Mouse (Mus musculus): ENCODE data around the gene Arhgap20. TPM values are rescaled to one million over a fixed set of nuclear protein-coding genes. Genes with fewer than 3 reads are reported as not detected.

Gene Arhgap20
- polyA plus RNA-seq (2015; fragmentation: Nextera tagmentation; extraction: Ambion mirVana) = 4.5 and 6.1 TPM in 2 replicates

DNA sequence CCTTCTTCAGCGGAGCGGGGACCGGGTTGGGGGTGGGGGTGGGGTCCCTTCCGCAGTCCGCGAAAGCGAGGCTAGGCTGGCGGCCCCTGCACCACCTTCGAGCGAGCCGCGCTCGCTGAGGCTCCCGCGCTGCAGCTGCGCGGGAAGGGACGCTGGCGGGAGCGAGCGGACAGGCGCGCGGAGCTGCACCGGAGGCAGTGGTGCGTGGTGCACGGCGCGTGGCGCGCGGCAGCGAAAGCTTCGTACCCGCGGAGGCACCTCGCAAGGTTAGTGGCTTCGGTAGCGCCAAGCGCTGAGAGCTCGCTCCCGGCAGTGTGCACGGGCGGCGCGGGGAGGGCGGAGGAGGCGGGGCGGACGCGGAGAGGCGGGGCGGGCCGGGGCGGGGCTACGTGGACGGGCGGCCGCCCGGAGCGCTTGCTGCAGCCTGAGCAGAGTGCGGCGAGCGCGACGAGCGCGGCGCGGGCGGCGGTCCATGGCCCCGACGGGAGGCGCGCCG is at the start of gene Arhgap20:
Arhgap20 (plus strand) TSS at position 417 of the 496 bp plus-strand sequence.
- Histone ChIP-seq H3K4me2 (replicated peaks) (peak within 1 kb of the TSS; percentile 89), H3K9ac (peak within 1 kb of the TSS; percentile 54), H3K4me3 (replicated peaks) (peak within 1 kb of the TSS; percentile 66), H3K27me3 (peaks cover 62% of the 10 kb centered on the region), H3K36me3 (no peaks in the 10 kb centered on the region), H3K9me3 (replicated peaks) (no peaks in the 10 kb centered on the region), H3K4me1 (peaks cover 24% of the 10 kb centered on the region), H3K27ac (replicated peaks) (peak within 1 kb of the TSS; percentile 28; the same call in 1 of the 2 replicates)
- WGBS = 0% methylated on average over 63 of the region's 77 CpGs
- peak; percentile 92 for ATAC-seq (ENCODE audit: insufficient number of reproducible peaks, low FRiP score, low TSS enrichment, low read depth)

GRCm38 (mm10) chr9:51718793-51719192 is 46.3 kb upstream of the Arhgap20 start:
- Histone ChIP-seq H3K4me1 (no peaks in the 10 kb centered on the region), H3K9me3 (replicated peaks) (no peaks in the 10 kb centered on the region), H3K9ac (no peak overlapping the region), H3K27me3 (no peaks in the 10 kb centered on the region), H3K36me3 (no peaks in the 10 kb centered on the region), H3K4me3 (replicated peaks) (no peak overlapping the region), H3K4me2 (replicated peaks) (no peak overlapping the region), H3K27ac (replicated peaks) (no peak overlapping the region)
- ATAC-seq (ENCODE audit: insufficient number of reproducible peaks, low FRiP score, low TSS enrichment, low read depth) = no peak
- 88% methylated on average over 3 of the region's 3 CpGs for WGBS

DNA sequence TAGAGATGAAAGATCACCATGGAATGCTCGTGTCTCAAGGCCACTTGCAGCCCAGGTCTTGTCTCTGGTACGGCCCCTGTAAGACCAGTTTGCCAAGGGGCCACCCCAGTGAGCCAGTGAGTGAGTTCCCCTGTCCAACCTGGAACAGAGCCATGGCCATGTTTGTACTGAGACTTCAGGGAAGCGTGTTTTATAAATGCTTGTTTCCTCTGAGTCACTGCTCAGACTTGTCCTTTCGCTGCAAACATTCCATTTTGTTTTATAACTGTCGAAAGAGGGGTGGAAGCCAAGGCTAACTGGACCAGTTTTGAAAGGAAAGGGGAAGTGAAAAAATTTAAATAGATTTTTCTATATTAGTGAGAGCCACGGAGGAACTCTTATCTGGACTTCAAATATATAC is 37.2 kb upstream of the Arhgap20 start:
- Histone ChIP-seq H3K4me1 (no peaks in the 10 kb centered on the region), H3K36me3 (no peaks in the 10 kb centered on the region), H3K27me3 (no peaks in the 10 kb centered on the region), H3K27ac (replicated peaks) (no peak overlapping the region), H3K9me3 (replicated peaks) (no peaks in the 10 kb centered on the region), H3K4me2 (replicated peaks) (no peak overlapping the region), H3K9ac (no peak overlapping the region), H3K4me3 (replicated peaks) (no peak overlapping the region)
- WGBS = 45% methylated on average over 6 of the region's 6 CpGs
- ATAC-seq (ENCODE audit: insufficient number of reproducible peaks, low FRiP score, low TSS enrichment, low read depth) = no peak

- no peak overlapping the region for H3K27ac ChIP-seq (replicated peaks)
- no peaks in the 10 kb centered on the region for H3K36me3 ChIP-seq
- H3K4me3 ChIP-seq (replicated peaks) = no peak overlapping the region
- no peak for ATAC-seq (ENCODE audit: insufficient number of reproducible peaks, low FRiP score, low TSS enrichment, low read depth)
- no peaks in the 10 kb centered on the region for H3K27me3 ChIP-seq
- H3K4me2 ChIP-seq (replicated peaks) = no peak overlapping the region
- no peaks in the 10 kb centered on the region for H3K9me3 ChIP-seq (replicated peaks)
- 56% methylated on average over 9 of the region's 9 CpGs for WGBS
- H3K4me1 ChIP-seq = peaks cover 5% of the 10 kb centered on the region; the same call in 1 of the 2 replicates
- no peak overlapping the region for H3K9ac ChIP-seq
Measured at GRCm38 (mm10) chr9:51735180-51736034, 29.7 kb upstream of the Arhgap20 start.

- Histone ChIP-seq H3K4me3 (replicated peaks) (no peak overlapping the region), H3K36me3 (no peaks in the 10 kb centered on the region), H3K9me3 (replicated peaks) (no peaks in the 10 kb centered on the region), H3K4me1 (peaks cover 5% of the 10 kb centered on the region; the same call in 1 of the 2 replicates), H3K9ac (no peak overlapping the region), H3K4me2 (replicated peaks) (no peak overlapping the region), H3K27me3 (no peaks in the 10 kb centered on the region), H3K27ac (replicated peaks) (no peak overlapping the region)
- ATAC-seq (ENCODE audit: insufficient number of reproducible peaks, low FRiP score, low TSS enrichment, low read depth) = no peak
- WGBS = 68% methylated on average over 5 of the region's 5 CpGs
Measured at GRCm38 (mm10) chr9:51736750-51737368, 28.3 kb upstream of the Arhgap20 start.

GRCm38 (mm10) chr9:51738349-51738748 is 26.8 kb upstream of the Arhgap20 start:
- Histone ChIP-seq H3K36me3 (no peaks in the 10 kb centered on the region), H3K9me3 (replicated peaks) (no peaks in the 10 kb centered on the region), H3K4me1 (peaks cover 5% of the 10 kb centered on the region; the same call in 1 of the 2 replicates), H3K4me2 (replicated peaks) (no peak overlapping the region), H3K4me3 (replicated peaks) (no peak overlapping the region), H3K27ac (replicated peaks) (no peak overlapping the region), H3K9ac (no peak overlapping the region), H3K27me3 (no peaks in the 10 kb centered on the region)
- no peak for ATAC-seq (ENCODE audit: insufficient number of reproducible peaks, low FRiP score, low TSS enrichment, low read depth)
- 82% methylated on average over 9 of the region's 9 CpGs for WGBS

GRCm38 (mm10) chr9:51739826-51740225 is 25.3 kb upstream of the Arhgap20 start:
- H3K4me1 ChIP-seq = peaks cover 5% of the 10 kb centered on the region; the same call in 1 of the 2 replicates
- ATAC-seq (ENCODE audit: insufficient number of reproducible peaks, low FRiP score, low TSS enrichment, low read depth) = no peak
- H3K4me2 ChIP-seq (replicated peaks) = no peak overlapping the region
- H3K36me3 ChIP-seq = no peaks in the 10 kb centered on the region
- no peaks in the 10 kb centered on the region for H3K9me3 ChIP-seq (replicated peaks)
- no peak overlapping the region for H3K27ac ChIP-seq (replicated peaks)
- H3K4me3 ChIP-seq (replicated peaks) = no peak overlapping the region
- WGBS = 81% methylated on average over 4 of the region's 4 CpGs
- H3K27me3 ChIP-seq = no peaks in the 10 kb centered on the region
- H3K9ac ChIP-seq = no peak overlapping the region

GRCm38 (mm10) chr9:51750144-51750543 is 15.0 kb upstream of the Arhgap20 start:
- no peak overlapping the region for H3K9ac ChIP-seq
- H3K9me3 ChIP-seq (replicated peaks) = no peaks in the 10 kb centered on the region
- no peaks in the 10 kb centered on the region for H3K36me3 ChIP-seq
- 42% methylated on average over 4 of the region's 4 CpGs for WGBS
- no peaks in the 10 kb centered on the region for H3K27me3 ChIP-seq
- no peaks in the 10 kb centered on the region for H3K4me1 ChIP-seq
- ATAC-seq (ENCODE audit: insufficient number of reproducible peaks, low FRiP score, low TSS enrichment, low read depth) = no peak
- no peak overlapping the region for H3K27ac ChIP-seq (replicated peaks)
- H3K4me3 ChIP-seq (replicated peaks) = no peak overlapping the region
- no peak overlapping the region for H3K4me2 ChIP-seq (replicated peaks)

GRCm38 (mm10) chr9:51761003-51761402 is 4.1 kb upstream of the Arhgap20 start:
- Histone ChIP-seq H3K9ac (no peak overlapping the region), H3K27ac (replicated peaks) (no peak overlapping the region), H3K36me3 (no peaks in the 10 kb centered on the region), H3K4me2 (replicated peaks) (no peak overlapping the region), H3K9me3 (replicated peaks) (no peaks in the 10 kb centered on the region), H3K4me1 (peaks cover 11% of the 10 kb centered on the region), H3K27me3 (peaks cover 42% of the 10 kb centered on the region), H3K4me3 (replicated peaks) (no peak overlapping the region)
- WGBS = 69% methylated on average over 2 of the region's 2 CpGs
- no peak for ATAC-seq (ENCODE audit: insufficient number of reproducible peaks, low FRiP score, low TSS enrichment, low read depth)

DNA sequence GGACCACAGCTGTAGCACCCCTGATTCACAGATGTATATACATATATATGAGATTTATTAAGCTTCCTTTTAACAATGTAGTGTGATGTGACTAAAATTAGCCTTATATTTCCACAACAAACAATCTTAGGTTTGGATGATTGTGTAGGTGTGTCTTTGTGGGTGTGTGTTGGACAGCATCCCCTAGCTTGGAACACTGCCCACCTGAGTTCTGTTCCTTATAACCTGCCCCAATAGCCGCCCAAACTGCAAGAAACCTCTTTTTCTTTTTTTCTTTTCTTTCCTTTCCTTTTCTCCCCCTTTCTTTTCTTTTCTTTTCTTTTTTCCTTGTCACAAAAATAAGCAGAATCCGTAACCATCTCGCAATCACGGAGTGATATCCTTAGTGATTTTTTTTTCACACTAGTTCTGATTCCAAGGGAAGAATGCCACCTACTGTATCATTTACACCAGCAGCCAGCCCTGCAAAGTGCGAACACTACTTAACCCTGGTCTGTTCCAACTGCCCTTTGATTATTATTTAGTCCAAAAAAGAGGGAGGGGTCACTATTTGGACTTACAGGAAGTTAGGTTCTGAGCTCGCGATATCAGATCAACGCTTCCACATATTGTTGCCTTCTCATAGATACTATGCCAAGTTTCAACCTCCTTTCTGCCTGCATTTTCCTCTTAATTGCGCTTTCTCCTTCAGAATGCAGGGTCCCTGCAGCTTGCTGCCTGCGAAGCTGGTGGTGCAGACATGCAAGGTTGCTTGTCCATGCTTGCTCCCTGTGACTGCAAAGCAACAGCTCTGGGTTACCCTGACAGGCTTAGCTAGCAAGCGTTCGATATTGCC is 879 bp upstream of the Arhgap20 start:
- H3K36me3 ChIP-seq = no peaks in the 10 kb centered on the region
- H3K9ac ChIP-seq = peak overlapping the region; percentile 1; the same call in 1 of the 2 replicates
- H3K27me3 ChIP-seq = peaks cover 62% of the 10 kb centered on the region
- 6% methylated on average over 12 of the region's 12 CpGs for WGBS
- no peak overlapping the region for H3K27ac ChIP-seq (replicated peaks)
- peaks cover 24% of the 10 kb centered on the region for H3K4me1 ChIP-seq
- ATAC-seq (ENCODE audit: insufficient number of reproducible peaks, low FRiP score, low TSS enrichment, low read depth) = peak; percentile 39; the same call in 1 of the 2 replicates
- H3K9me3 ChIP-seq (replicated peaks) = no peaks in the 10 kb centered on the region
- peak overlapping the region; percentile 89 for H3K4me2 ChIP-seq (replicated peaks)
- H3K4me3 ChIP-seq (replicated peaks) = peak overlapping the region; percentile 66

All from embryonic facial prominence, embryonic 15.5 days (tissue).